Mouse (Mus musculus): ENCODE data around the gene Oxtr. TPM values are rescaled to one million over a fixed set of nuclear protein-coding genes. Genes with fewer than 3 reads are reported as not detected.

Oxtr gene
- polyA plus RNA-seq, 1 experiment from 2014 or later, result 0.02 TPM

DNA sequence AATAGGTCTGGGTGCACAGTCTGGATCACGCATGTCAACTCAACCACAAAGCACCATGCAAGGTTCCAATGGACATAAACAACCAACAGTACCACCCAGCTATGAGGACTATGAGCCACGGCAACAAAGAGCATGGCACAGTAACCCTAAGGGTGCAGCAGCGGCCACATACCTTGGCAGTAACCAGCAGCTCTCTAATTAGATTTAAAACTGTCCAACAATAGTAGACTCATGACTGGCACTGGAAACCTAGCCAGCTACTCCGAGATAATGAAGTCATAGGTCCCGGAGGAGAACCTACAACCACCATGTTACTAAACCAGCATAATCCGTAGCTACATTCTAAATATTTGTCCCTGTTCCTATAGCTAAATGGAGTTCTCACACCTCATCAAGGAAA, 24.8 kb upstream of the Oxtr start:
- ATAC-seq (no peak), DNase-seq (no peak)
- Histone ChIP-seq H3K4me1 (ENCODE audit: insufficient read depth) (no peaks in the 10 kb centered on the region), H3K4me3 (ENCODE audit: low read depth, low read length) (no peak overlapping the region), H3K27me3 (ENCODE audit: insufficient read depth, low read length) (no peaks in the 10 kb centered on the region), H3K27ac (ENCODE audit: low read depth) (no peak overlapping the region), H3K4me2 (ENCODE audit: low read depth, low read length) (no peak overlapping the region), H3K36me3 (replicated peaks; ENCODE audit: insufficient read depth, low read length) (no peaks in the 10 kb centered on the region), H3K9ac (replicated peaks) (no peak overlapping the region), H3K9me3 (ENCODE audit: low read length) (no peaks in the 10 kb centered on the region)
- WGBS (ENCODE audit: insufficient replicate concordance), result 84% methylated on average over 6 of the region's 6 CpGs
- TF ChIP-seq EP300 (IDR thresholded peaks at IDR 0.05; ENCODE audit: low read depth) (no peak), CTCF (IDR thresholded peaks at IDR 0.05; ENCODE audit: low read depth) (no peak)

- DNase-seq (no peak), ATAC-seq (no peak)
- Histone ChIP-seq H3K27ac (ENCODE audit: low read depth) (no peak overlapping the region), H3K4me3 (ENCODE audit: low read depth, low read length) (no peak overlapping the region), H3K27me3 (ENCODE audit: insufficient read depth, low read length) (no peaks in the 10 kb centered on the region), H3K9me3 (ENCODE audit: low read length) (no peaks in the 10 kb centered on the region), H3K4me2 (ENCODE audit: low read depth, low read length) (no peak overlapping the region), H3K36me3 (replicated peaks; ENCODE audit: insufficient read depth, low read length) (no peaks in the 10 kb centered on the region), H3K4me1 (ENCODE audit: insufficient read depth) (no peaks in the 10 kb centered on the region), H3K9ac (replicated peaks) (no peak overlapping the region)
- TF ChIP-seq CTCF (IDR thresholded peaks at IDR 0.05; ENCODE audit: low read depth) (no peak), EP300 (IDR thresholded peaks at IDR 0.05; ENCODE audit: low read depth) (no peak)
- 65% methylated on average over 4 of the region's 4 CpGs for WGBS (ENCODE audit: insufficient replicate concordance)
Measured at GRCm38 (mm10) chr6:112510346-112510745, 20.6 kb upstream of the Oxtr start.

GRCm38 (mm10) chr6:112509590-112510131, 19.9 kb upstream of the Oxtr start:
- ATAC-seq (no peak), DNase-seq (no peak)
- Histone ChIP-seq H3K9ac (replicated peaks) (no peak overlapping the region), H3K9me3 (ENCODE audit: low read length) (no peaks in the 10 kb centered on the region), H3K36me3 (replicated peaks; ENCODE audit: insufficient read depth, low read length) (no peaks in the 10 kb centered on the region), H3K4me3 (ENCODE audit: low read depth, low read length) (no peak overlapping the region), H3K27ac (ENCODE audit: low read depth) (no peak overlapping the region), H3K4me2 (ENCODE audit: low read depth, low read length) (no peak overlapping the region), H3K27me3 (ENCODE audit: insufficient read depth, low read length) (no peaks in the 10 kb centered on the region), H3K4me1 (ENCODE audit: insufficient read depth) (no peaks in the 10 kb centered on the region)
- TF ChIP-seq EP300 (IDR thresholded peaks at IDR 0.05; ENCODE audit: low read depth) (no peak), CTCF (IDR thresholded peaks at IDR 0.05; ENCODE audit: low read depth) (no peak)
- 54% methylated on average over 2 of the region's 2 CpGs for WGBS (ENCODE audit: insufficient replicate concordance)

DNA sequence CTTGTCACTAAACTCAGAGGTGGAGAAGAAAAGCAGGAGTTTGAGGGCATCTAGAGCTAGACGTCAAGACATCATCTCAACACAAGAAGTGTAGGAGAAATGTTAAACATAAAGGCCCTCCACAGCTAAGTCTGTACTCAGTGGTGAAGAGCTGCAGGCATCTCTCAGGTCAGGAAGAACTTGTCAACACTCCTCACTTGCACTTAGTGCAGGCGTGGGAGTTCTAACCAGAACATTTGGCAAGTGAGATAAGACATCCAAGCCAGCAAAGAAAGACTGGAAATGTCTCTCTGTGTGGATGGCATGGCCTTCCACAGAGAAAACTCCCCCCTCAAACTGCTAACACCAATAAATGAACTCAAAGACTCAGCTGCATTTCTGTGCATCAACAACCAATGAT, 17.9 kb upstream of the Oxtr start:
- TF ChIP-seq EP300 (IDR thresholded peaks at IDR 0.05; ENCODE audit: low read depth), result no peak
- TF ChIP-seq CTCF (IDR thresholded peaks at IDR 0.05; ENCODE audit: low read depth), result no peak
- H3K9ac ChIP-seq (replicated peaks), result no peak overlapping the region
- no peaks in the 10 kb centered on the region for H3K27me3 ChIP-seq (ENCODE audit: insufficient read depth, low read length)
- DNase-seq (no peak), ATAC-seq (no peak)
- no peaks in the 10 kb centered on the region for H3K36me3 ChIP-seq (replicated peaks; ENCODE audit: insufficient read depth, low read length)
- H3K4me3 ChIP-seq (ENCODE audit: low read depth, low read length), result no peak overlapping the region
- H3K4me1 ChIP-seq (ENCODE audit: insufficient read depth), result no peaks in the 10 kb centered on the region
- no peak overlapping the region for H3K27ac ChIP-seq (ENCODE audit: low read depth)
- H3K4me2 ChIP-seq (ENCODE audit: low read depth, low read length), result no peak overlapping the region
- no peaks in the 10 kb centered on the region for H3K9me3 ChIP-seq (ENCODE audit: low read length)
- WGBS (ENCODE audit: insufficient replicate concordance), result 55% methylated on average over 2 of the region's 2 CpGs

DNA sequence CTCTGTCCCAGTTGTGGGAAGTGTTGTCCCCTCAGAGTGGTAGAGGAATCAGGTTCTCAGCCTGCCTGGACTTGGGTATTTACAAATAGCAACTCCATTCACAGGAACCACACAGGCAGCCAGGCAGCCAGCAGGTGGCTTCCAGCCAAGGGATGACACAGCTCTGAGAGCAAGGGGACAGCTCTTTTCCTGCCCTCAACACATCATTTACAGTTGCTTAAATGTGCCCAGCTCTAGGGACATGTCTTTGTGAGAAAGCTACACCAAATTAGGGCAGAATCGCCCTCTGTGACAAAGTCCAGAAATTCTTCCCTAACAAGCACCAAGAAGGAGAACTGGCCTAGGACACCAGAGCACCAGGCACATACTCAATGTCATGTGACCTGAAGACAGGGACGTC, 11.4 kb upstream of the Oxtr start:
- Histone ChIP-seq H3K27ac (ENCODE audit: low read depth) (0 out of 2 replicates have a peak overlapping the region, but pooled peaks have one; percentile 7), H3K36me3 (replicated peaks; ENCODE audit: insufficient read depth, low read length) (no peaks in the 10 kb centered on the region), H3K4me1 (ENCODE audit: insufficient read depth) (no peaks in the 10 kb centered on the region), H3K4me3 (ENCODE audit: low read depth, low read length) (no peak overlapping the region), H3K9ac (replicated peaks) (no peak overlapping the region), H3K9me3 (ENCODE audit: low read length) (no peaks in the 10 kb centered on the region), H3K27me3 (ENCODE audit: insufficient read depth, low read length) (no peaks in the 10 kb centered on the region), H3K4me2 (ENCODE audit: low read depth, low read length) (no peak overlapping the region)
- TF ChIP-seq EP300 (IDR thresholded peaks at IDR 0.05; ENCODE audit: low read depth), result no peak
- TF ChIP-seq CTCF (IDR thresholded peaks at IDR 0.05; ENCODE audit: low read depth), result 0 out of 2 replicates have a peak, but pooled peaks have one; percentile 22
- WGBS (ENCODE audit: insufficient replicate concordance), result 44% methylated on average over 2 of the region's 2 CpGs
- ATAC-seq, result peak; percentile 38; the same call in 1 of the 2 replicates
- peak; percentile 68 for DNase-seq

GRCm38 (mm10) chr6:112499456-112499855, 9.7 kb upstream of the Oxtr start:
- Histone ChIP-seq H3K27ac (ENCODE audit: low read depth) (peak overlapping the region; percentile 71), H3K4me3 (ENCODE audit: low read depth, low read length) (no peak overlapping the region), H3K4me1 (ENCODE audit: insufficient read depth) (no peaks in the 10 kb centered on the region), H3K9me3 (ENCODE audit: low read length) (no peaks in the 10 kb centered on the region), H3K27me3 (ENCODE audit: insufficient read depth, low read length) (no peaks in the 10 kb centered on the region), H3K36me3 (replicated peaks; ENCODE audit: insufficient read depth, low read length) (no peaks in the 10 kb centered on the region), H3K9ac (replicated peaks) (no peak overlapping the region), H3K4me2 (ENCODE audit: low read depth, low read length) (no peak overlapping the region)
- WGBS (ENCODE audit: insufficient replicate concordance), result 73% methylated on average over 2 of the region's 2 CpGs
- TF ChIP-seq CTCF (IDR thresholded peaks at IDR 0.05; ENCODE audit: low read depth) (no peak), EP300 (IDR thresholded peaks at IDR 0.05; ENCODE audit: low read depth) (no peak)
- ATAC-seq (peak; percentile 76), DNase-seq (no peak)

All from liver, postnatal 0 days (tissue).